Mouse (Mus musculus): Measurements from ENCODE around the gene Cacna1a.

GRCm38 (mm10) chr8:84388773-84389172 lies 533 bp downstream of the Cacna1a start:
- TF ChIP-seq EP300 (IDR thresholded peaks at IDR 0.05; ENCODE audit: low read depth) (no peak), CTCF (IDR thresholded peaks at IDR 0.05; ENCODE audit: low read depth) (no peak)
